Mouse (Mus musculus): ENCODE measurements at regions not wholly inside any gene's neighbourhood (a gene's known extent, or its start where the extent isn't known, plus 50 kb on each side); places are given as distances from the start of the nearest gene placed in this dataset.

DNA sequence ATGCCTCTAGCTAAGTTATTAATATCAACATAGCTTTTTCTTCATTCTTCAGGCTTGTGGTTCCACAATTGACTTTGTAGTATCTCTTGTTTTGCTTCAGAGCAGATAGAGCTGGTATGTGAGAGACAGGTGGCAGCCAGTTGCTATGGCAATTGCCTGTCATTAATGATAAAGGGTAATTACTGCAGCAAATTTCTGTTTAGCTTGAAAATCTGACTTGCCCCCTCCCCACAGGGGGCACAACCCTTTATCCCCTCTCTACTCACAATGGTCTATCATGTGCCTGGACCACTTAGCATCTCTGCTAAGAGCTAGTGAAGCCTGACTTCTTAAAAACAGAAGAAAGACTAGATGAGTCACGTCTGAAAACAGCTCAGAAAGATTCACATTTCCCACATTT, 157.1 kb upstream of the G2e3 start:
- no peaks in the 10 kb centered on the region for H3K4me1 ChIP-seq (ENCODE audit: control insufficient read depth, insufficient read depth, low read length)
- WGBS, result 33% methylated on average over 1 of the region's 1 CpGs
- no peak for ATAC-seq (ENCODE audit: low FRiP score, low TSS enrichment)

DNA sequence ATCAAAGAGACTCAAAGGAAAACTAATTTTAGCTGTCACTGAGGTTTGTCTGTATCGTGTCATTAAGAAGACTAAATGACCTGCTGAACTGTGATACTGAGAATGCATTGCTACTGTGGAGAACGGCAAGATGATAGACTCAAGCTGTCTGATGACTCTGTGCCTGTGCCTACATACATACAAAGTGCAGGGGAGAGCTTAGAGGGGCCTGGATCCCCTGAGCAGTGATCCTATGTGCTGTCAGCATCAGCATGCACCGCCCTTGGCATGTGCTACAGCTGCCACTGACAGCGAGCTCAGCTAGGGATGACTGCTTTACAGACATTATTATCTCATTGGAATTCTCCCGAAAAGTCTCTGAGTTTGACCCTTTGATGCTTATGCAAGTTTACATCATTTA, 157.7 kb upstream of the G2e3 start:
- H3K27me3 ChIP-seq (ENCODE audit: control insufficient read depth, insufficient read depth, low read length), result no peaks in the 10 kb centered on the region
- H3K4me3 ChIP-seq (ENCODE audit: low read length), result no peak overlapping the region
- H3K4me1 ChIP-seq (ENCODE audit: control insufficient read depth, insufficient read depth, low read length), result no peaks in the 10 kb centered on the region
- no peak overlapping the region for H3K4me2 ChIP-seq (replicated peaks; ENCODE audit: low read depth, low read length)
- H3K36me3 ChIP-seq (ENCODE audit: control insufficient read depth, insufficient read depth, low read length), result no peaks in the 10 kb centered on the region
- no peaks in the 10 kb centered on the region for H3K9me3 ChIP-seq (ENCODE audit: control insufficient read depth, low read length)
- WGBS, result 69% methylated on average over 5 of the region's 5 CpGs
- no peak overlapping the region for H3K9ac ChIP-seq (ENCODE audit: low read depth, low read length)
- no peak overlapping the region for H3K27ac ChIP-seq (ENCODE audit: low read depth, low read length)
- no peak for ATAC-seq (ENCODE audit: low FRiP score, low TSS enrichment)

More for the DNA sequence above, 157.1 kb upstream of the G2e3 start:
- no peaks in the 10 kb centered on the region for H3K9me3 ChIP-seq (ENCODE audit: control insufficient read depth, low read length)
- H3K27me3 ChIP-seq (ENCODE audit: control insufficient read depth, insufficient read depth, low read length), result no peaks in the 10 kb centered on the region
- H3K4me2 ChIP-seq (replicated peaks; ENCODE audit: low read depth, low read length), result no peak overlapping the region
- no peak overlapping the region for H3K9ac ChIP-seq (ENCODE audit: low read depth, low read length)
- no peak overlapping the region for H3K4me3 ChIP-seq (ENCODE audit: low read length)
- no peak overlapping the region for H3K27ac ChIP-seq (ENCODE audit: low read depth, low read length)
- H3K36me3 ChIP-seq (ENCODE audit: control insufficient read depth, insufficient read depth, low read length), result no peaks in the 10 kb centered on the region

DNA sequence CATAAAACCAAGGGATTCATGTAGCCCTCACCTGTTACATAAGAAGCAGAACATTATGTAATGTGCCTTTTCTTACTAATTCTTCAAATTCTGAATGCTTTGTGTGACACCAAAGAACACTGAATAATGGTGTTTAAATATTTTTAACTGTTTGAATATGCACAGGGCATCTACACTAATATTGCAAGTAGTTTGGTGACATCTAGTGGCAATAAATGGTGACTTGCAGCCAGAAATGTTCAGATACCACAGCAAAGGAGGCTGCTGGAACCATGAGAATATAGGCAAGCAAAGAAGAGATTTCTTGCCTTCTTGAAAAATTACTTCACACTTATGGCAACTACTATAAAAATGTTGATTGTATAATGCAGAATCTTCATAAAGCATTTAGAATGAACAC, 159.6 kb upstream of the G2e3 start:
- Histone ChIP-seq H3K9ac (ENCODE audit: low read depth, low read length) (no peak overlapping the region), H3K9me3 (ENCODE audit: control insufficient read depth, low read length) (no peaks in the 10 kb centered on the region), H3K4me2 (replicated peaks; ENCODE audit: low read depth, low read length) (no peak overlapping the region), H3K4me3 (ENCODE audit: low read length) (no peak overlapping the region), H3K36me3 (ENCODE audit: control insufficient read depth, insufficient read depth, low read length) (no peaks in the 10 kb centered on the region), H3K4me1 (ENCODE audit: control insufficient read depth, insufficient read depth, low read length) (no peaks in the 10 kb centered on the region), H3K27me3 (ENCODE audit: control insufficient read depth, insufficient read depth, low read length) (no peaks in the 10 kb centered on the region), H3K27ac (ENCODE audit: low read depth, low read length) (no peak overlapping the region)
- ATAC-seq (ENCODE audit: low FRiP score, low TSS enrichment), result peak; percentile 43; the same call in 1 of the 2 replicates

DNA sequence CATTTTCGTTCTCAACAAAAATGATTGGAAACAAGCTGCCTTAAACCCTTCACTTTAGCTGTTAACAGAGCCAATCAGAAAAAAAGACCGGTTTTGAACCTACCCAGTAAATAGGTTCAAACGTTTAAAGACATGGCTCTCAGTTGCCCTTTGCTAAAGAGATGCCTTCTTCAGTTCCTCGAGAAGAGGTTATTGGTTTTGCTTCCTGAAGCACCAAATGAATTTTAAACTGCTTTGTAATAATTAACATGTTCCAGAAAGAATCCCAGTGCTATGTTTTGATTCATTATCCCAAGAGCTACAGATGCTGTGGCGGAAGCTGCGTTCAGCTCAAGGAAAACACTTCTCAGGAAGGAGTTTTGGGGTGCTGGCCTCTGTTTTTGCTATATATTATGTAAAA, 160.1 kb upstream of the G2e3 start:
- no peaks in the 10 kb centered on the region for H3K9me3 ChIP-seq (ENCODE audit: control insufficient read depth, low read length)
- 71% methylated on average over 6 of the region's 6 CpGs for WGBS
- H3K4me3 ChIP-seq (ENCODE audit: low read length), result no peak overlapping the region
- no peaks in the 10 kb centered on the region for H3K27me3 ChIP-seq (ENCODE audit: control insufficient read depth, insufficient read depth, low read length)
- no peak overlapping the region for H3K9ac ChIP-seq (ENCODE audit: low read depth, low read length)
- no peaks in the 10 kb centered on the region for H3K36me3 ChIP-seq (ENCODE audit: control insufficient read depth, insufficient read depth, low read length)
- no peak for ATAC-seq (ENCODE audit: low FRiP score, low TSS enrichment)
- no peak overlapping the region for H3K4me2 ChIP-seq (replicated peaks; ENCODE audit: low read depth, low read length)
- H3K27ac ChIP-seq (ENCODE audit: low read depth, low read length), result no peak overlapping the region
- H3K4me1 ChIP-seq (ENCODE audit: control insufficient read depth, insufficient read depth, low read length), result no peaks in the 10 kb centered on the region

DNA sequence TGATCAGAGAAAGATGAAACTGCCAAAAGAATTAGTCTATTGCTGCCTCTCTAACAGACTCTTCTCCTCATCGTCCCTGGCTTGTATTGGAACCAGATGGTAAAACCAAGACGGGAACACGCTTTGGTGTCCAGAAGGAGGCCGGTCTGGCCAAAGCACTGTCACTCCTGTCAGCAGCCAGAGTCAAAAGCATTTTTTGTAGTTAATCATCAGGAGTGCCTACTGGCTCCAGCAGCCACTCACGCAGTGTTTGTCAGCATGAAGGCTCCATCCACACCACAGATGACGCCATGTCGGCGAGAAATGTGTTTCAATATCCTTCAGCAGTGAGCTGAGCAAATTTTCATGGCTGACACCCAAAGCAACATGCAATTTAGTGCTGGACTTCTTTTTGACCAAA, 162.1 kb upstream of the G2e3 start:
- Histone ChIP-seq H3K27me3 (ENCODE audit: control insufficient read depth, insufficient read depth, low read length) (no peaks in the 10 kb centered on the region), H3K9me3 (ENCODE audit: control insufficient read depth, low read length) (no peaks in the 10 kb centered on the region), H3K4me2 (replicated peaks; ENCODE audit: low read depth, low read length) (no peak overlapping the region), H3K9ac (ENCODE audit: low read depth, low read length) (no peak overlapping the region), H3K4me3 (ENCODE audit: low read length) (no peak overlapping the region), H3K4me1 (ENCODE audit: control insufficient read depth, insufficient read depth, low read length) (no peaks in the 10 kb centered on the region), H3K27ac (ENCODE audit: low read depth, low read length) (no peak overlapping the region), H3K36me3 (ENCODE audit: control insufficient read depth, insufficient read depth, low read length) (no peaks in the 10 kb centered on the region)
- WGBS, result 92% methylated on average over 8 of the region's 8 CpGs
- ATAC-seq (ENCODE audit: low FRiP score, low TSS enrichment), result no peak

DNA sequence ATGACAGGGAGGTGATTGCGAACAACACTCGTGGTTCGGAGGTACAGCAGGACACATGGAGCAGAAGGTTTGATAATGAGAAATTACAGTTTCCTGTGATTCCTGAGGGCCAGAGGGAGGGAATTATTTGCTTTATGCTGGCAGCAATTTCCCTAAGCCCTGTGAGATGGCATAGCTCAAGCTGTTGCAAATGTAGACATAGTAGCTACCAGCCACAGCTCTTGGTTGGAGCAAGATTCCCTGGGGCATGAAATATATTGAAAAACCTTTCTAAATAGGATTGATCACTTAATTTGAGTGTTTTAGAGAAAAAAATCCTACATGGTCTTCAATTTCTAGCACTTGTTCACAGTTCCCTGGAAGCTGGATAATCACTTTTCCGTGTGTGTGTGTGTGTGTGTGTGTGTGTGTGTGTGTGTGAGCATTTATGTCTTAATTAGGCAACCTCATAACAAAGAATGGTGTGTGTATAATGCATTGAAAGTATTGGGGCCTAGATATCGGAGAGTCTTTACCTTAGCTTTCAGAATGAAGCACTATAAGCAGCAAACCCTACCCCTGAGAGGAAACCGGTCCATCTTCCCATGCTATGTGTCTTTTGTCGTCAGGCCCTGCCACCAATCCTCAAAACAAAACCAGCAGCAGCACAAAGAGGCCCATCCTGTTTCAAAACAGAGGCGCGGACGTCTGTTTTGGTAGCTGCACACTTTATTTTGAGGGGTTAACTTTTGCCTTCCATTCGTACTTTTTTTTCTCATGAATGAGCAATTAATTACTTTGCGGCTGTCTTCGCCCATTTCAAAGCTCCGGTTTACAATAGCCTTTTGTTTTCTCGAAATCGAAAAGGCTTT, 172.7 kb upstream of the G2e3 start:
- H3K4me3 ChIP-seq (ENCODE audit: low read length), result no peak overlapping the region
- H3K4me1 ChIP-seq (ENCODE audit: control insufficient read depth, insufficient read depth, low read length), result no peaks in the 10 kb centered on the region
- H3K4me2 ChIP-seq (replicated peaks; ENCODE audit: low read depth, low read length), result no peak overlapping the region
- WGBS, result 51% methylated on average over 16 of the region's 16 CpGs
- no peaks in the 10 kb centered on the region for H3K36me3 ChIP-seq (ENCODE audit: control insufficient read depth, insufficient read depth, low read length)
- H3K9ac ChIP-seq (ENCODE audit: low read depth, low read length), result no peak overlapping the region
- no peak for ATAC-seq (ENCODE audit: low FRiP score, low TSS enrichment)
- no peaks in the 10 kb centered on the region for H3K27me3 ChIP-seq (ENCODE audit: control insufficient read depth, insufficient read depth, low read length)
- H3K9me3 ChIP-seq (ENCODE audit: control insufficient read depth, low read length), result no peaks in the 10 kb centered on the region
- no peak overlapping the region for H3K27ac ChIP-seq (ENCODE audit: low read depth, low read length)

DNA sequence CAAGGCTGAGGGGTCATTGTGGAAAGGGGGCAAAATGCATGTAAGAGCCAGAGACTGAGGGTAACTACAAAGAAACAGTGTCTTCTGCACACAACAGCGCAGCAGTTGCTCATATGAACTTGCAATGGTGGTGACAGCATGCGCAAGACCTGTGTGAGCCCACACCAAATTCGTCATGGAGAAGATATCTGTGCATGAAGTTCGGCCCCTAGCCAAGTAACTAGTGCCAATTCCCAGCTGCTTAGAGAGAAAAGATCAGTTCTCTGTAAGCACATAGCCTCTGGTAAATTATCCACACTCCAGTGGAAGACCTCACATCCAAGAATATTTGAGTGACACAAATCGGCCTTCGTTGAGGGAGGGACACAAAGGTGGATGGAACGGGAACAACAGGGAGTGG, 182.7 kb upstream of the G2e3 start:
- no peaks in the 10 kb centered on the region for H3K4me1 ChIP-seq (ENCODE audit: control insufficient read depth, insufficient read depth, low read length)
- no peak overlapping the region for H3K4me2 ChIP-seq (replicated peaks; ENCODE audit: low read depth, low read length)
- H3K4me3 ChIP-seq (ENCODE audit: low read length), result no peak overlapping the region
- no peaks in the 10 kb centered on the region for H3K9me3 ChIP-seq (ENCODE audit: control insufficient read depth, low read length)
- H3K9ac ChIP-seq (ENCODE audit: low read depth, low read length), result no peak overlapping the region
- 91% methylated on average over 7 of the region's 7 CpGs for WGBS
- no peak overlapping the region for H3K27ac ChIP-seq (ENCODE audit: low read depth, low read length)
- no peak for ATAC-seq (ENCODE audit: low FRiP score, low TSS enrichment)
- no peaks in the 10 kb centered on the region for H3K27me3 ChIP-seq (ENCODE audit: control insufficient read depth, insufficient read depth, low read length)
- H3K36me3 ChIP-seq (ENCODE audit: control insufficient read depth, insufficient read depth, low read length), result no peaks in the 10 kb centered on the region

DNA sequence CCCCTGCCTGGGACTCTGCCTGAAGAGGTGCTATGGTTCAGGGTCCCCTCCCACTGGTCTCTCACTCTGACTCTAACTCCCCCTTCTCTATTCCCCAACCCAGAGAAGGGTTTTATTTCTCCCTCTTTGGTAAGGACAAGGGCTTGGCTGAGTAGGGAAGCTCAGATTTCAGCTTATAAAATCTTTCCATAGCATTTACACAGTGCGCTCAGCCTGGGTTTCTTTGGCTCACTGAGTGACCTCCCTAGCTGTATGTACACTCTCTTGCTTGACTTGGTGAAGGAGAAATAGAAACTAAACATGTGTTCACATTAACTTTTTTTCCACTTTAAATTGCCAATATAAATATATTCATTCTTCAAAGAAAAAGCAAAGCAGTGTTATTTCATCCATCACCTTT, 186.9 kb upstream of the G2e3 start:
- WGBS, result 58% methylated on average over 1 of the region's 1 CpGs
- H3K9ac ChIP-seq (ENCODE audit: low read depth, low read length), result no peak overlapping the region
- no peak overlapping the region for H3K27ac ChIP-seq (ENCODE audit: low read depth, low read length)
- H3K9me3 ChIP-seq (ENCODE audit: control insufficient read depth, low read length), result no peaks in the 10 kb centered on the region
- no peak overlapping the region for H3K4me2 ChIP-seq (replicated peaks; ENCODE audit: low read depth, low read length)
- no peak overlapping the region for H3K4me3 ChIP-seq (ENCODE audit: low read length)
- H3K27me3 ChIP-seq (ENCODE audit: control insufficient read depth, insufficient read depth, low read length), result no peaks in the 10 kb centered on the region
- no peak for ATAC-seq (ENCODE audit: low FRiP score, low TSS enrichment)
- H3K4me1 ChIP-seq (ENCODE audit: control insufficient read depth, insufficient read depth, low read length), result no peaks in the 10 kb centered on the region
- no peaks in the 10 kb centered on the region for H3K36me3 ChIP-seq (ENCODE audit: control insufficient read depth, insufficient read depth, low read length)

DNA sequence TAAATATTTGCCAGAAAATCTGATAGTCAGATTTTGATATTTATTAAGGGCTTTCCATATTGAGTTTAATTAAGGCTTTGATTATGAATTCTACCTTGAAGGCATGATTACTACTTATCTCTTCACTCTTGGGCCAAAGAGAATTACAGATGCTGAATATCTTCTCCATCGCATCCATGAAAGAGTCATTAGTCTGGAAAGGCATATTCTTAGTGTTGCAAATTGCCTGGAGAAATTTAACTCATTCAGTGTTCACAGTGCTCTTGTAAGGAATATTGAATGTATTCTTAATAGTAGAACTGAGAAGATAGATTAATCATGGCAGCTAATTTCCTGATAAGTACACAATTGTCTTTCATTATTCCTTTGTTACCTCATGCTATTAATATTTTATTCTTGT, 187.7 kb upstream of the G2e3 start:
- H3K4me2 ChIP-seq (replicated peaks; ENCODE audit: low read depth, low read length), result no peak overlapping the region
- no peaks in the 10 kb centered on the region for H3K9me3 ChIP-seq (ENCODE audit: control insufficient read depth, low read length)
- no peak overlapping the region for H3K27ac ChIP-seq (ENCODE audit: low read depth, low read length)
- ATAC-seq (ENCODE audit: low FRiP score, low TSS enrichment), result no peak
- H3K36me3 ChIP-seq (ENCODE audit: control insufficient read depth, insufficient read depth, low read length), result no peaks in the 10 kb centered on the region
- no peak overlapping the region for H3K4me3 ChIP-seq (ENCODE audit: low read length)
- no peaks in the 10 kb centered on the region for H3K4me1 ChIP-seq (ENCODE audit: control insufficient read depth, insufficient read depth, low read length)
- H3K9ac ChIP-seq (ENCODE audit: low read depth, low read length), result no peak overlapping the region
- no peaks in the 10 kb centered on the region for H3K27me3 ChIP-seq (ENCODE audit: control insufficient read depth, insufficient read depth, low read length)
- 85% methylated on average over 1 of the region's 1 CpGs for WGBS

All from kidney, embryonic 14.5 days (tissue).